Mouse (Mus musculus): ENCODE results near the gene Ube2b. TPM values are rescaled to one million over a fixed set of nuclear protein-coding genes. Genes with fewer than 3 reads are reported as not detected.

The Ube2b gene
- polyA plus RNA-seq, 1 experiment from 2014 or later = 127 TPM

DNA sequence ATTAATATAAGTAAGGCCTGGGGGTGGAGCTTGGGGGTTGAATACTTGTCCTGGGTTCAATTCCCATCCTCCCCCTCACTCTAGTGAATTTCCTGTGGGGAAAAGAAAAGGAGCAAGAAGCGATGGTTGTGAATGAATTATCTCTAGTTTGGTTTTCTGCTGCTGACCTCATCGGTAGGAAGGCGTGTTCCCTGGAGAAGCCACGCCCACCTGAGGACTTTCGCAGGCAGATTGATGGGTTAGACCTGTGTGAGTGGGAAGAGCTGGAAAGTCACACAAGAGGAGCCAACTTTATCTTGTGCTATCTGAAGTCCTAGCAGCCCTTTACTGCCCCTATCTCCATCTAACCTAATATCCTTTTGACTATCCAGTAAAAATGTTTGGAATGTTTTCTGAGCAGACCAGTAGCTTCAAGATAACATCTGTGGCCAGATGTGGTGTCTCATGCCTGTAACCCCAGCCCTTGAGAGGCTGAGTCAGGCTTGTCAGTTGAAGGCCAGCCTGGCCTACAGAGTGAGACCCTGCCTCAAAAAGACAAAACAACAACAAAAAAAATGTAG, 48.6 kb downstream of the Ube2b start:
- no peak overlapping the region for H3K4me2 ChIP-seq (ENCODE audit: low read depth, low read length)
- WGBS (ENCODE audit: insufficient replicate concordance) = 44% methylated on average over 5 of the region's 5 CpGs
- H3K4me3 ChIP-seq (ENCODE audit: low read depth, low read length) = no peak overlapping the region
- H3K9ac ChIP-seq (replicated peaks) = no peak overlapping the region
- DNase-seq (no peak), ATAC-seq (no peak)
- no peaks in the 10 kb centered on the region for H3K36me3 ChIP-seq (replicated peaks; ENCODE audit: insufficient read depth, low read length)
- H3K4me1 ChIP-seq (ENCODE audit: insufficient read depth) = no peaks in the 10 kb centered on the region
- H3K27ac ChIP-seq (ENCODE audit: low read depth) = no peak overlapping the region
- TF ChIP-seq CTCF (IDR thresholded peaks at IDR 0.05; ENCODE audit: low read depth) = no peak
- no peaks in the 10 kb centered on the region for H3K9me3 ChIP-seq (ENCODE audit: low read length)
- H3K27me3 ChIP-seq (ENCODE audit: insufficient read depth, low read length) = no peaks in the 10 kb centered on the region

DNA sequence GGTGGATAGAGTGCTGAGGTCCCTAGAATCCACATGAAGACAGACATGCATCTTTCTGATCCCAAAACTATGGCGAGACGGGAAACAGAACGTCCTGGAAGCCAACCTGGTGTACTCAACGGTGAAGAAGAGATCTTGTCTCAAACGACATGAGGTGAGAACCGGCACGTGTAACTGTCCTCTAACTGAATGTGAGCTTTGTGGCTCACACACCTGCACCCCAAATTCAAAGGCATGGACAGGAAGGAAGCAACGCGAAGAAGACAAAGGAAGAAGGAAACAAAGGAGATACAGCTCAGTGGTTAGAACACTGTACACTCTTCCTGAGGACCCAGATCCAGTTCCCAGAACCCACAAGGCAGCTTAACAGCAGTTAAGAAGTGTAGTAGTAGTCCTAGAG, 50.6 kb downstream of the Ube2b start:
- DNase-seq = no peak

DNA sequence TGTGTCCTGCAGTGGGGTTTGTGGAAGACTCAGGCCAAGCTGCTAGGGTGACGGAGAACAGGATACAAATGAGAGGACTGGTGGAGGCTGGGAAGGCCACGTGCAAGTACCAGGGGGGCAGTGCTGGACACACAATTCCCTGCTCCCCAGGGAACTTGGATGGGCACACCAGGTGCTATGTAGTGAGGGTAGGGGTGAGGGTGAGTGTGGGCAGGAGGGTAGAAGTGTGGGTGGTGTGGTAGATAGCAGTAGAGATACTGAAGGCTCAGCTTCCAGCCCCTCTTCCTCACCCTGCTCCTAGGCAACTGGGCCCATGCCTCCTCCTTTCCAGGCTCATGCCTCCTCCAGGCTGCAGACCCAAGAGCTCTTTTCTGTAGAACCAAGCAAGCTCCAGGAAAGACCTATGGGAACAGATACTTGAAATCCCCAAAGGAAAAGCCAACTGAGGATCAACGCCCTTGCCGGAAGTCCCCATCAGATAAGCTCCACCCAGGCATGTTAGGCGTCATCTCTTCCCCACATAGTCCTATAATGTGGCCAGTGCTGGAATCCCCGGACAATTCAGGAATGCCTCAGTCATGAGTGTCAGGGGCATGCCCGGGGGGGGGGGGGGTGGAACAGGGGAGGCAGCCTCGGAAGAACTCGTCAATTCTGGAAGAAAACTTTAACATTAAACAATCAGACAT, 51.3 kb downstream of the Ube2b start:
- Histone ChIP-seq H3K4me3 (ENCODE audit: low read depth, low read length) (no peak overlapping the region), H3K27me3 (ENCODE audit: insufficient read depth, low read length) (no peaks in the 10 kb centered on the region), H3K27ac (ENCODE audit: low read depth) (no peak overlapping the region), H3K9me3 (ENCODE audit: low read length) (no peaks in the 10 kb centered on the region), H3K9ac (replicated peaks) (no peak overlapping the region), H3K4me2 (ENCODE audit: low read depth, low read length) (no peak overlapping the region), H3K36me3 (replicated peaks; ENCODE audit: insufficient read depth, low read length) (no peaks in the 10 kb centered on the region), H3K4me1 (ENCODE audit: insufficient read depth) (no peaks in the 10 kb centered on the region)
- no peak for TF ChIP-seq CTCF (IDR thresholded peaks at IDR 0.05; ENCODE audit: low read depth)
- TF ChIP-seq EP300 (IDR thresholded peaks at IDR 0.05; ENCODE audit: low read depth) = no peak
- no peak for DNase-seq
- WGBS (ENCODE audit: insufficient replicate concordance) = 66% methylated on average over 9 of the region's 9 CpGs
- no peak for ATAC-seq

More for the DNA sequence above, 50.6 kb downstream of the Ube2b start:
- Histone ChIP-seq H3K4me3 (ENCODE audit: low read depth, low read length) (no peak overlapping the region), H3K9ac (replicated peaks) (no peak overlapping the region), H3K27ac (ENCODE audit: low read depth) (no peak overlapping the region), H3K9me3 (ENCODE audit: low read length) (no peaks in the 10 kb centered on the region), H3K4me1 (ENCODE audit: insufficient read depth) (no peaks in the 10 kb centered on the region), H3K36me3 (replicated peaks; ENCODE audit: insufficient read depth, low read length) (no peaks in the 10 kb centered on the region), H3K4me2 (ENCODE audit: low read depth, low read length) (no peak overlapping the region), H3K27me3 (ENCODE audit: insufficient read depth, low read length) (no peaks in the 10 kb centered on the region)
- ATAC-seq = no peak
- 79% methylated on average over 9 of the region's 9 CpGs for WGBS (ENCODE audit: insufficient replicate concordance)
- TF ChIP-seq EP300 (IDR thresholded peaks at IDR 0.05; ENCODE audit: low read depth) = no peak
- no peak for TF ChIP-seq CTCF (IDR thresholded peaks at IDR 0.05; ENCODE audit: low read depth)

DNA sequence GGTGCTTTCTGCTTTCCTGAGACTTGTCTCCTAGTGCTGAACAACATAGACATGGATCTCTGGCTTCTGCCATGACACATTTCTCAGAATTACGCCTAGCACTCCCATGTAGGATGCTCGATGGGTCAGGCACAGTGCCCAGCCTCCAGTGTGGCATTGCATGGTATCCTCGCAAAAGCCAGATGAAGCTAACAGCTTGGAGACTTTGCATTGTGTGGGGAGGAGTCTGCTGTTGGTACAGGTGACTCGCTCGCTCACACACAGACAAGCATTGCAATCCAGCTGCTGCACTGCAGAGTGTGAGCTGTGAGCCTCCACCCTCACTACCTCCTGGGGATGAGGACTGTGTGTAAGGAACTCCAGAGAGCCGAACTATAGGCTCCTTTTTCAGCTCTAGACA, 54.4 kb downstream of the Ube2b start:
- Histone ChIP-seq H3K9ac (replicated peaks) (no peak overlapping the region), H3K4me3 (ENCODE audit: low read depth, low read length) (no peak overlapping the region), H3K36me3 (replicated peaks; ENCODE audit: insufficient read depth, low read length) (no peaks in the 10 kb centered on the region), H3K4me2 (ENCODE audit: low read depth, low read length) (no peak overlapping the region), H3K27me3 (ENCODE audit: insufficient read depth, low read length) (no peaks in the 10 kb centered on the region), H3K4me1 (ENCODE audit: insufficient read depth) (no peaks in the 10 kb centered on the region), H3K27ac (ENCODE audit: low read depth) (no peak overlapping the region), H3K9me3 (ENCODE audit: low read length) (no peaks in the 10 kb centered on the region)
- TF ChIP-seq EP300 (IDR thresholded peaks at IDR 0.05; ENCODE audit: low read depth) (no peak), CTCF (IDR thresholded peaks at IDR 0.05; ENCODE audit: low read depth) (no peak)
- no peak for DNase-seq
- 77% methylated on average over 6 of the region's 6 CpGs for WGBS (ENCODE audit: insufficient replicate concordance)
- ATAC-seq = no peak

- Histone ChIP-seq H3K27me3 (ENCODE audit: insufficient read depth, low read length) (no peaks in the 10 kb centered on the region), H3K4me3 (ENCODE audit: low read depth, low read length) (no peak overlapping the region), H3K36me3 (replicated peaks; ENCODE audit: insufficient read depth, low read length) (no peaks in the 10 kb centered on the region), H3K4me2 (ENCODE audit: low read depth, low read length) (no peak overlapping the region), H3K9me3 (ENCODE audit: low read length) (no peaks in the 10 kb centered on the region), H3K4me1 (ENCODE audit: insufficient read depth) (0 out of 2 replicates have a peak, but pooled peaks cover 1% of the 10 kb centered on the region), H3K9ac (replicated peaks) (no peak overlapping the region), H3K27ac (ENCODE audit: low read depth) (no peak overlapping the region)
- no peak for TF ChIP-seq EP300 (IDR thresholded peaks at IDR 0.05; ENCODE audit: low read depth)
- no peak for TF ChIP-seq CTCF (IDR thresholded peaks at IDR 0.05; ENCODE audit: low read depth)
- ATAC-seq = no peak
- WGBS (ENCODE audit: insufficient replicate concordance) = 32% methylated on average over 8 of the region's 8 CpGs
- no peak for DNase-seq
Measured at GRCm38 (mm10) chr11:51945548-51945947, 55.0 kb downstream of the Ube2b start.

GRCm38 (mm10) chr11:51944239-51944638, 56.3 kb downstream of the Ube2b start:
- no peak for ATAC-seq
- H3K27ac ChIP-seq (ENCODE audit: low read depth) = no peak overlapping the region
- 73% methylated on average over 3 of the region's 3 CpGs for WGBS (ENCODE audit: insufficient replicate concordance)
- H3K27me3 ChIP-seq (ENCODE audit: insufficient read depth, low read length) = no peaks in the 10 kb centered on the region
- no peak overlapping the region for H3K4me2 ChIP-seq (ENCODE audit: low read depth, low read length)
- H3K9me3 ChIP-seq (ENCODE audit: low read length) = no peaks in the 10 kb centered on the region
- H3K4me3 ChIP-seq (ENCODE audit: low read depth, low read length) = no peak overlapping the region
- no peak overlapping the region for H3K9ac ChIP-seq (replicated peaks)
- no peak for DNase-seq
- H3K4me1 ChIP-seq (ENCODE audit: insufficient read depth) = peaks cover 9% of the 10 kb centered on the region
- TF ChIP-seq EP300 (IDR thresholded peaks at IDR 0.05; ENCODE audit: low read depth) (no peak), CTCF (IDR thresholded peaks at IDR 0.05; ENCODE audit: low read depth) (no peak)
- no peaks in the 10 kb centered on the region for H3K36me3 ChIP-seq (replicated peaks; ENCODE audit: insufficient read depth, low read length)
